Mouse (Mus musculus): ENCODE data around the gene Lrp8. TPM values are rescaled to one million over a fixed set of nuclear protein-coding genes. Genes with fewer than 3 reads are reported as not detected.
A peak's percentile ranks its signal among the peaks of the same experiment; 100 is the strongest.

Lrp8 gene
- polyA plus RNA-seq, 1 experiment from 2014 or later = 33.5 TPM

DNA sequence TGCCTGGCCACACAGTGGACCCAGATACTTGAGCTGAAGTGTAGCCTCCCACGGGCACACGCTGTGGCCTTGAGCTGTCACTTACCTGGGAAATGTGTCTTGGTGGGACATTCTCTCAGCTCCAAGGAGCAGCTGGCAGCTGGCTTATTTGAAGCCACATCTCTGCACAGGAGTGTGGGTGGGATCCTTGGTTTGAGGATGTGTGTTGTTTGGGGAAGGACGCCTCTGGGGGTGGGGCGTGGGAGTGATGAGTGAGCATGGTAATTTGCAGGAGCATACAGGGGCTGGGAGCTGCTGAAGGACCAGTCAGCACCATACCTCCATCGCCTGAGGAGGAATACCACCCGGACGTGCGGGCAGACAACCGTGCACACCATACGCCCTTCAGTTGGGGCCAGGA lies 28.1 kb downstream of the Lrp8 start:
- 53% methylated on average over 10 of the region's 10 CpGs for WGBS

DNA sequence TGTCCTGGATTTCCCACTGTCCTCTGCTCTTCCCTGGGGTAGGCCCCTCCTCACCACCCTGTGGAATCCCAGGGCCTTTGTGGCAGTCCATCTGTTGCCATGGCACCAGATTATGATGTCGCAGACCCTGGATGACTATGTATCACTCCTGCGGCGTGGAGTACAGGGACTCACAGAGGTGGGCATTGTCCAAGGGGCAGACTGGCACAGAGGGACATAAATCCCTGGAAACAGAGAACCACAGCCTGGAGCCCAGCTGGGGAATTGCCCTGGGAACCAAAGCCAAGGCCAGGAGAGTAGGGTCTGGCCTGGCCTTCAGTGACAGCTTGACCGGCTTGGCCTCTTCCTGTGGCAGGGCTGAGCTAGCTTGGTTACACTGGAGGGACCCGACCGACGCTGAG lies 28.8 kb downstream of the Lrp8 start:
- no peak overlapping the region for H3K4me2 ChIP-seq (ENCODE audit: low read length)

More for the DNA sequence above, 28.1 kb downstream of the Lrp8 start:
- Histone ChIP-seq H3K27me3 (replicated peaks; ENCODE audit: control insufficient read depth, insufficient read depth, low read length) (no peaks in the 10 kb centered on the region), H3K4me2 (ENCODE audit: low read length) (no peak overlapping the region), H3K9ac (ENCODE audit: low read length) (peak overlapping the region; percentile 29), H3K9me3 (replicated peaks; ENCODE audit: control insufficient read depth, low read length) (no peaks in the 10 kb centered on the region), H3K27ac (ENCODE audit: low read depth, low read length) (peak overlapping the region; percentile 89), H3K36me3 (ENCODE audit: control insufficient read depth, insufficient read depth, low read length) (peaks cover 9% of the 10 kb centered on the region; the same call in 1 of the 2 replicates), H3K4me1 (ENCODE audit: control insufficient read depth, insufficient read depth, low read length) (peaks cover 99% of the 10 kb centered on the region), H3K4me3 (ENCODE audit: low read depth, low read length) (no peak overlapping the region)
- DNase-seq (ENCODE audit: low spot score) (no peak), ATAC-seq (no peak)

DNA sequence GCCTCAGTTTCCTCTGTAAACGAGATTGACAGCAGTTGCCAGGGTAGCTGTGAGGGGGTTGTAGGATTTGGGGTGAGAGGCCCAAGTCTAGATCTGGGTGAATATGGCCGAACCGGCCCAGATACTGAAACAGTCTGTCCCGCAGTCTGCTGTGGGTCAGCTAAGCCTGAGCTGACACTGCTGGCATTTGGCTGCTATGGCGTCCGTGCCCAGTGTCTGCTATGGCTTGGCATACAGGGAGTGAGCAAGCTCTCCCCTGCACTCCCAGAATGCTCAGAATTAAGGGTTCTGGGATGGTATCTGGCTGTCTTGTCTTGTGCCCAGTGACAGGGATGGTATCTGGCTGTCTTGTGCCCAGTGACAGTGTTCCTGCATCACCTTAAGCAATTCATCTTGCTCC lies 29.6 kb downstream of the Lrp8 start:
- H3K27ac ChIP-seq (ENCODE audit: low read depth, low read length) = peak overlapping the region; percentile 89
- DNase-seq (ENCODE audit: low spot score) = no peak
- H3K4me2 ChIP-seq (ENCODE audit: low read length) = no peak overlapping the region
- H3K4me3 ChIP-seq (ENCODE audit: low read depth, low read length) = no peak overlapping the region
- H3K9ac ChIP-seq (ENCODE audit: low read length) = no peak overlapping the region
- H3K36me3 ChIP-seq (ENCODE audit: control insufficient read depth, insufficient read depth, low read length) = peaks cover 20% of the 10 kb centered on the region
- H3K27me3 ChIP-seq (replicated peaks; ENCODE audit: control insufficient read depth, insufficient read depth, low read length) = no peaks in the 10 kb centered on the region
- H3K9me3 ChIP-seq (replicated peaks; ENCODE audit: control insufficient read depth, low read length) = no peaks in the 10 kb centered on the region
- ATAC-seq = no peak
- H3K4me1 ChIP-seq (ENCODE audit: control insufficient read depth, insufficient read depth, low read length) = peaks cover 99% of the 10 kb centered on the region
- WGBS = 90% methylated on average over 6 of the region's 6 CpGs

More for the DNA sequence above, 28.8 kb downstream of the Lrp8 start:
- peak overlapping the region; percentile 89 for H3K27ac ChIP-seq (ENCODE audit: low read depth, low read length)
- ATAC-seq (peak; percentile 18; the same call in 1 of the 2 replicates), DNase-seq (ENCODE audit: low spot score) (peak; percentile 68)
- WGBS = 20% methylated on average over 7 of the region's 7 CpGs
- H3K27me3 ChIP-seq (replicated peaks; ENCODE audit: control insufficient read depth, insufficient read depth, low read length) = no peaks in the 10 kb centered on the region
- H3K9ac ChIP-seq (ENCODE audit: low read length) = peak overlapping the region; percentile 29; the same call in 1 of the 2 replicates
- H3K36me3 ChIP-seq (ENCODE audit: control insufficient read depth, insufficient read depth, low read length) = peaks cover 13% of the 10 kb centered on the region; the same call in 1 of the 2 replicates
- no peak overlapping the region for H3K4me3 ChIP-seq (ENCODE audit: low read depth, low read length)
- no peaks in the 10 kb centered on the region for H3K9me3 ChIP-seq (replicated peaks; ENCODE audit: control insufficient read depth, low read length)
- H3K4me1 ChIP-seq (ENCODE audit: control insufficient read depth, insufficient read depth, low read length) = peaks cover 99% of the 10 kb centered on the region

DNA sequence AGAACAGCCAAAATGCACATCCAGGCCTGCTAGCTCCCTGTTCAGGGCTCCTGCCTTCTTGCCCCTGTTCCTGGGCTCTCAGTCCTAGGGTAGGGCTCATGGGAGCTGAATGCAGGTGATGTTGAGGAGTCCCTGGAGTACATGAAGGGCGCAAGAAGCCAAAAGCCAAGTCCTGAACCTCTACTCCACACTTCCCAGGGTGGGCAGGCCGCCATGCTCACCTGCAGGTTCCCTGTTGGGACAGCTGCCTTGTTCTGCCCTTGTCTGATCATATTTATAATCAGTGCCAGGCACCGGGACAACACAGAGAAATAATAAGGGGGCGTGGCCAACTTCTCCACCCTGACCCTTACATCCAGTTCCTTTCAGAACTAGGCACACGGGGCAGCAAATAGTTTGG lies 31.5 kb downstream of the Lrp8 start:
- Histone ChIP-seq H3K27me3 (replicated peaks; ENCODE audit: control insufficient read depth, insufficient read depth, low read length) (no peaks in the 10 kb centered on the region), H3K36me3 (ENCODE audit: control insufficient read depth, insufficient read depth, low read length) (peaks cover 20% of the 10 kb centered on the region), H3K9me3 (replicated peaks; ENCODE audit: control insufficient read depth, low read length) (no peaks in the 10 kb centered on the region), H3K4me1 (ENCODE audit: control insufficient read depth, insufficient read depth, low read length) (peaks cover 97% of the 10 kb centered on the region), H3K4me2 (ENCODE audit: low read length) (no peak overlapping the region), H3K27ac (ENCODE audit: low read depth, low read length) (peak overlapping the region; percentile 96), H3K4me3 (ENCODE audit: low read depth, low read length) (no peak overlapping the region), H3K9ac (ENCODE audit: low read length) (no peak overlapping the region)
- no peak for ATAC-seq
- no peak for DNase-seq (ENCODE audit: low spot score)
- 66% methylated on average over 5 of the region's 5 CpGs for WGBS

DNA sequence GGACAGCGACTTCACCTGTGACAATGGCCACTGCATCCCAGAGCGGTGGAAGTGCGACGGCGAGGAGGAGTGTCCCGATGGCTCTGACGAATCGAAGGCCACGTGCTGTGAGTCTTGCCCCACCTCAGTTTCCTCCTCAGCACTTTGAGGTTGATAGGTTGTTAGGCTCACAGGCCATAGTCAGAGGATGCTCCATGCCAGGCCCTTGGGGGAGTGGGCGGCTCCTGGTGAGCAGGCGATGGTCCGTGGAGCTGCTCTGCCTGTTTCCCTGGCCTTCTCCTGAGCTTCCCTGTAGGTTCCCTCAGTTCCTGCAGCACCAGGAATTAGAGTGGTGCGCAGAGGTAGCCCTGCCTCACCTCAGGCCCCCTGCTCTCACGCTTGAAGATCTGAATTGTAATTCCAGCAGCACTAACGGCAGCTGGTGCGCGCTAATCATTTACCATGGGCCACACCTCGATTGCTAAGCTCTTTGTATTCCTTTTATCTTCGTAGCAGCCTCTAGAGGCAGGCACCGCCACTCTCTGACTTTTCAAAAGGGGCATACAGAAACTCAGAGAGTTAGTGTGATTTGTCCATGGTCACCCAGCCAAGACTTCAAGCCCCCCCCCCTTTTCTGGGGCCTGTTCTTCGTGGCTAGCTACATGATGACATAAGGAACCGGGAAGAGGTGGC lies 32.7 kb downstream of the Lrp8 start:
- WGBS = 38% methylated on average over 22 of the region's 22 CpGs
- peak overlapping the region; percentile 21; the same call in 1 of the 2 replicates for H3K4me2 ChIP-seq (ENCODE audit: low read length)
- ATAC-seq (peak; percentile 19), DNase-seq (ENCODE audit: low spot score) (peak; percentile 83)
- peak overlapping the region; percentile 60 for H3K9ac ChIP-seq (ENCODE audit: low read length)
- peaks cover 27% of the 10 kb centered on the region for H3K36me3 ChIP-seq (ENCODE audit: control insufficient read depth, insufficient read depth, low read length)
- H3K4me3 ChIP-seq (ENCODE audit: low read depth, low read length) = no peak overlapping the region
- peak overlapping the region; percentile 96 for H3K27ac ChIP-seq (ENCODE audit: low read depth, low read length)
- peaks cover 91% of the 10 kb centered on the region for H3K4me1 ChIP-seq (ENCODE audit: control insufficient read depth, insufficient read depth, low read length)
- H3K27me3 ChIP-seq (replicated peaks; ENCODE audit: control insufficient read depth, insufficient read depth, low read length) = no peaks in the 10 kb centered on the region
- no peaks in the 10 kb centered on the region for H3K9me3 ChIP-seq (replicated peaks; ENCODE audit: control insufficient read depth, low read length)

DNA sequence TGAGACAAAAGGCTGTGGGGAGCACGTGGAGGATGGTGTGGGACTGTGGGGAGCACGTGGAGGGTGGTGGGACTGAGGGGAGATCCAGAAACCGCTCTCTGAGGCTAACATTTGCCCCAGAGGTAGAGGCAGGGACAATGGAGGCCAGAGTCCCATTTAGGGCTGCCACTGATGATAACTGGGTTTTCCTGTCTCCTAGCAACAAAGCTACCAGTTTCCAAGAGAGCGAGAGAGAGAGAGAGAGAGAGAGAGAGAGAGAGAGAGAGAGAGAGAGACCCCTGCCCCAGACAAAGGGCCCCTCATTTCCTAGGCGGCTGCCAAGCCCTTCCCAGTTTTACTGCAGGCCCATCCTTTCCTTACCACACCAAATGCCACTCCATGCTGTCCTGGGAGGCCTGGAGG lies 33.4 kb downstream of the Lrp8 start:
- Histone ChIP-seq H3K27me3 (replicated peaks; ENCODE audit: control insufficient read depth, insufficient read depth, low read length) (no peaks in the 10 kb centered on the region), H3K9me3 (replicated peaks; ENCODE audit: control insufficient read depth, low read length) (no peaks in the 10 kb centered on the region), H3K27ac (ENCODE audit: low read depth, low read length) (peak overlapping the region; percentile 96), H3K36me3 (ENCODE audit: control insufficient read depth, insufficient read depth, low read length) (peaks cover 27% of the 10 kb centered on the region), H3K4me1 (ENCODE audit: control insufficient read depth, insufficient read depth, low read length) (peaks cover 84% of the 10 kb centered on the region), H3K9ac (ENCODE audit: low read length) (peak overlapping the region; percentile 60), H3K4me2 (ENCODE audit: low read length) (peak overlapping the region; percentile 30; the same call in 1 of the 2 replicates), H3K4me3 (ENCODE audit: low read depth, low read length) (no peak overlapping the region)
- DNase-seq (ENCODE audit: low spot score) = peak; percentile 75
- ATAC-seq = peak; percentile 30
- WGBS = 0% methylated on average over 5 of the region's 5 CpGs

DNA sequence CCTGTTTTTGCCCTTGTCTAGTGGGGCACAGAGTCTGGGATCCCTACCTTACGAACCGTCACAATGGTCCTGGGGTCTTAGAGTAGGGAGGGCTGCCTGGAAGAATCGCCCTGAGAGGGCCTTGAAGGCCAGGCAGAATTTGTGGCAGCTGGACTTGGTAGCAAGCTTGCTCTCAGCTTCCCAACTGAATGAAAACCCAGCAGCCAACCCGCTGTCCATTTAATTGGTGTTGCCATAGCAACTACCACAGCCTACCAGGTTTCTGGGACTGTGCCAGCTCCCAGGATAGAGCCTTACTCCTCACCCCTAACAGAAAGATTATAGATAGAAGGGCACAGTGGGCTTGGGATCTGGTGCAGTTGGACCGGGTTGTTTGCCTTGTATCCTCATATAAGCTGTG lies 34.7 kb downstream of the Lrp8 start:
- Histone ChIP-seq H3K36me3 (ENCODE audit: control insufficient read depth, insufficient read depth, low read length) (peaks cover 27% of the 10 kb centered on the region), H3K4me1 (ENCODE audit: control insufficient read depth, insufficient read depth, low read length) (peaks cover 73% of the 10 kb centered on the region), H3K27ac (ENCODE audit: low read depth, low read length) (peak overlapping the region; percentile 96), H3K27me3 (replicated peaks; ENCODE audit: control insufficient read depth, insufficient read depth, low read length) (no peaks in the 10 kb centered on the region), H3K4me2 (ENCODE audit: low read length) (peak overlapping the region; percentile 30), H3K4me3 (ENCODE audit: low read depth, low read length) (no peak overlapping the region), H3K9ac (ENCODE audit: low read length) (peak overlapping the region; percentile 60; the same call in 1 of the 2 replicates), H3K9me3 (replicated peaks; ENCODE audit: control insufficient read depth, low read length) (no peaks in the 10 kb centered on the region)
- DNase-seq (ENCODE audit: low spot score) = peak; percentile 97
- WGBS = 4% methylated on average over 5 of the region's 5 CpGs
- peak; percentile 51 for ATAC-seq

DNA sequence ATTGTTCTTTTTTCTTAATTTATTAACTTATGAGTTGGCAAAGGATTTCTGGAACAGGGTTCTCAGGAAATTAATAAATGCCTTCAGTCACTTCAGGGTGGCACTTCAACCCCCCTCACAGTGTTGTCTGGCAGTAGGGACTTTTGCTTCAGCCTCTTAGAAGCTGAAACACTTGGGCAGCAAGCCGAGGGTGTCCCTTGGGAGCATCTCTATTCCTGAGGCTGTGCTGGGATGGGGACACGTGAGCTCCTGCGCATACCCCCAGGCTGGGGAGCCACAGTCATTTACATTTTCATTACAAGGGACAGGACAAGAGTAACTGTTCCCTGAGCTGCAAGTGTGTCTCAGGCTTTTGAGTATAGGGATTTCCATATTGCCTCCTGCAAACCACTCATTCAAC lies 35.8 kb downstream of the Lrp8 start:
- no peak overlapping the region for H3K4me2 ChIP-seq (ENCODE audit: low read length)
- no peak for ATAC-seq
- DNase-seq (ENCODE audit: low spot score) = no peak
- no peak overlapping the region for H3K4me3 ChIP-seq (ENCODE audit: low read depth, low read length)
- peaks cover 71% of the 10 kb centered on the region for H3K4me1 ChIP-seq (ENCODE audit: control insufficient read depth, insufficient read depth, low read length)
- H3K36me3 ChIP-seq (ENCODE audit: control insufficient read depth, insufficient read depth, low read length) = peaks cover 30% of the 10 kb centered on the region
- no peaks in the 10 kb centered on the region for H3K27me3 ChIP-seq (replicated peaks; ENCODE audit: control insufficient read depth, insufficient read depth, low read length)
- H3K9ac ChIP-seq (ENCODE audit: low read length) = no peak overlapping the region
- 70% methylated on average over 3 of the region's 3 CpGs for WGBS
- no peak overlapping the region; the same call in none of the 2 replicates for H3K27ac ChIP-seq (ENCODE audit: low read depth, low read length)
- no peaks in the 10 kb centered on the region for H3K9me3 ChIP-seq (replicated peaks; ENCODE audit: control insufficient read depth, low read length)

DNA sequence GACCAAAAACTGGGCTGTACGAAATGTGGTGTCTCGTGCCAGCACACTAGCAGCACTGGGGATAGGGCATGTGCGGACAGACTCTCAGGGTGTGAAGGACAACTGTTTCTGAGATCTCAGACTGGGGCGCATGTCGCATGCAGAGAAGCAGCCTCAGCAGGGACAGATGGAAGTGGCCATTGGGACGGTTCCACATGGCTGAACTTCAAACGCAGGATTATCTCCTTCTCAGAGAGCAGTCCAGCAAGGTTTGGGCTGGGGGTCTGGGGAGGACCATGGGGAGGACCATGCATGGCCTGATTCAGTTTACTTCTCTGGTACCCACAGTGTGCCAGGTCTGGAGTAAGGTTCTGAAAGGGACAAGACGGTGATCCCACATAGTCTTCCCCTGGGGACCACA lies 41.6 kb downstream of the Lrp8 start:
- no peak overlapping the region for H3K4me3 ChIP-seq (ENCODE audit: low read depth, low read length)
- peak overlapping the region; percentile 48; the same call in 1 of the 2 replicates for H3K27ac ChIP-seq (ENCODE audit: low read depth, low read length)
- 0 out of 2 replicates have a peak, but pooled peaks cover 3% of the 10 kb centered on the region for H3K27me3 ChIP-seq (replicated peaks; ENCODE audit: control insufficient read depth, insufficient read depth, low read length)
- no peaks in the 10 kb centered on the region for H3K9me3 ChIP-seq (replicated peaks; ENCODE audit: control insufficient read depth, low read length)
- H3K4me2 ChIP-seq (ENCODE audit: low read length) = no peak overlapping the region
- H3K4me1 ChIP-seq (ENCODE audit: control insufficient read depth, insufficient read depth, low read length) = peaks cover 23% of the 10 kb centered on the region
- peaks cover 60% of the 10 kb centered on the region for H3K36me3 ChIP-seq (ENCODE audit: control insufficient read depth, insufficient read depth, low read length)
- WGBS = 41% methylated on average over 8 of the region's 8 CpGs
- ATAC-seq (no peak; the same call in 1 of the 2 replicates), DNase-seq (ENCODE audit: low spot score) (peak; percentile 56)
- H3K9ac ChIP-seq (ENCODE audit: low read length) = no peak overlapping the region

Measured in forebrain, embryonic 14.5 days (tissue).